Mouse (Mus musculus) fat pad, adult 2 months (tissue): ENCODE results near the gene Camkv.

ENCODE experiments used
- DNase-seq: peaks from one replicate; pipeline ENCODE4 v3.0.0-alpha.2; 2011; ENCODE audit warnings: low read depth, low spot score; ENCODE audit errors: extremely low read depth

Gene Camkv

DNA sequence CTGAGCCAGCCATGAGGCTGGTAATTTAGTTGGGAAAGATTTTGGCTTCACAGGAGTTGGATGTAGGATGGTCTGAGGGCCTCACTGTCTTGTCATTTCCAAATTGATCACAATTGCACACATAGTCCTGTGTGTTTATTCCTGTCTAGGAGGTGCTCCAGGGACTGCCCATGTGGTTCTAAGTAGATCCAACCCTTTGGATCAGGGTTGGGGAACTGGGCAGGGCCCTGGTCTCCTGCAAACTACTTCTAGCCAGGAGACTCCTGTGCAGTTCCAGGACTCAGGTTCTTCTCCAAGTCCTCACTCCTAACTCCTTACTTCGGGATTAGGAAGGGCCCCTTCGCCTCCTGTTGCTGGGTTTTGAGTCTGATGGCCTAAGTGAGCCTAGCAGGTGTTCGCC, at the start of gene Camkv:
Camkv (plus strand) TSS at position 301 of the 400 bp plus-strand sequence.
- DNase-seq = no peak

DNA sequence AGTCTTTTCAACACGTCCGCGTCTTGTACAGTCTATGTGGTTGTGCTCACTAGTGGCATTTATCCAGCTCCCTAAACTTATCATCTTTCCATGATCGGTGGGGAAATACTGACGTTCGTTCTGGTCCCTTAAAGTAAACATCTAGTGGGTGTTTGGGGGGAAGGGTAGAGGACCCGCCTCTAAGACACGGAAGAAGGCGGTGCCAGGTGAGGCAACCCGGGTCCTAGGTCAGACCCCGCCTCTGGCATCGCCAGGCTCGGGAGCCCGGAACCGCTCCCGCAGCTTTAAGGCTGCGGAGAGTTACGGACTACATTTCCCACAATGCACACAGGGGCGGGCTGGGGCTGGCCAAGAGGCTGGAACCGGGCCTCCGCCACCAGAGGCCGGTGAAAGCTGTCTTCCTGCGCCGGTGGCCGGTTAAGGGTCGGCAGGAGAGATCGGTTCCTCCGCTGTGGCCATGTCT, 47.6 kb upstream of the Camkv start, which contains the start of gene Mon1a:
Mon1a (plus strand) TSS at position 348 of the 463 bp plus-strand sequence.
- DNase-seq = no peak

DNA sequence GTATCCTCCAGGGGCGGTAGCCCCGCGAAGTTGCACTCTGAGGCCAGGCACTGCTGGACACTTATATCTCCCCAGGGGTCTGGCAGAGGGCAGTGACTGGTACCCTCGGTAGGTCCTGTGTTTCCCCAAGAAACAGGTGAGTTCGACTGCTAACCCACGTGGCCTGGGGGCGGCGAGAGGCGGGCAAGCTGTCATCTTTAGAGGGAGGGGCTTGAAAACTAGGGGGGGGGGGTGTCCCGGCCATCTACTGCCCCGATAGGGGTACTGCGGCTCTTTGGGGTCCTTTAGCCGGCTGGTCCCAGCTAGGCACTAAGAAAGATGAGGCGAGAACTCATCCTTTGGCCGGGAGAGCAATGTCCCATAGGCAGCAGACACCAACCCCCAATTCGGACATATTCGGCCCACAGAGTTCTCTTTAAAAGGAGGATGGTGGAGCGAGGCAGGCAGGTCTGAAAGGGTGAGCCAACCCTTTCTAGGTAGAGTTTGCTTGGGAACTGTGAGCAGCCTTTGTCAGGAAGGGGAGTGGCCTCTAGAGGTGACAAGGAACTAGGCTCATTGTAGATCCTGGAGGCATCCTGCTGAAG, 47.1 kb upstream of the Camkv start:
- DNase-seq = no peak

DNA sequence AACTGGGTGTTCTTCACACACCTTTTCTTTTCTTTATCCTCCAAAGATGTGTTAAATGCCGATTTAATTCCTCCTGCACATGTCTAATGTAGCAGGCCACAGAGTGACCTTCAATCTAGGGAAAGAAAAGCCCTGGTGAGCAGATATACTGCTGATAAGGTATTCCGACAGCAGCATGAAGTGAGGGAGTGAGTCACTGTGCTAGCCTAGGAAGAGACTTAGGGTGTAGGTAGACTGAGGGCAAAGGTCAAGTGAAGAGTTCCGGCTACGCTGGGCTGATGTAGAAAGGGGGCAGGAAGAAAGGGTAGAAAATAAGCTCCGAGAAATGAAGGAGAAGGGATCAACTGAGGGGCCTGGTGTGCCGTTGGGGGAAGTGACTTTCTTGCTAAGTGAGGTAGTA, 45.2 kb upstream of the Camkv start:
- no peak for DNase-seq

DNA sequence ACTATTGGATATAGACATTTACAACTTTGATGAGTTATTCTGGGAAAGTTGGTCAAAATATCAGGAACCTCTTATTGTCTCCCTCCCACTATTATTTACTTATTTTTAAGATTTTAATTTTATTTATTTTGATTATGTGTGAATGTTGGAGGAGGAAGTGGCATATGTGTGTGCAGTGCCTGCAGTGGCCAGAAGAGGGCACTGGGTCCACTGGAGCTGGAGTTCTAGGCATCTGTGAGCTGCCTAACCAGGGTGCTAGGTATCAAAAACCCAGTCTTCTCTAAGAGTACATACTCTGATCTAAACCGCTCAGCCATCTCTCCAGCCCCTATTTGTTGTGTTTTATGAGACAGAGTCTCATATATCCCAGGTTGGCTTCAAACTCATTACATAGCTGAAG, 44.5 kb upstream of the Camkv start:
- no peak for DNase-seq

DNA sequence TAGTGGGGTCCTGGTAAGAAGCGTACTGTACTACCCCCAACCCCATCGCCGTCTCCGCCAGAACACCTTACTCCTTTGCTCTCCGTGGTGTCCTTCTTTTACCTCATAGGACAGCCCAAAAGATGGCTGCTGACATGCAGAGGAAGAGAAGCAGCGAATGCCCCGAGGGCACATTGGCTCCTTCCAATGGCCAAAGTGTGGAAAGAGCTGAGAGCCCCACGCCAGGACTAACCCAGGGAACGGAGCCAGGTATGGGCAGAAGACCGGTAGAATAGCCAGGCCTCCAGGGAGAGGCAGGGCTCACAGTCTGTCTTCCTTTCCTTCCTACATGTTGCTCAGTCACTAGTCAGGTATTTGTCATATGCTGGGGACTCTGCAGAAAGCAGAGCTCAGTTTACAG, 36.9 kb upstream of the Camkv start:
- peak; percentile 64 for DNase-seq

DNA sequence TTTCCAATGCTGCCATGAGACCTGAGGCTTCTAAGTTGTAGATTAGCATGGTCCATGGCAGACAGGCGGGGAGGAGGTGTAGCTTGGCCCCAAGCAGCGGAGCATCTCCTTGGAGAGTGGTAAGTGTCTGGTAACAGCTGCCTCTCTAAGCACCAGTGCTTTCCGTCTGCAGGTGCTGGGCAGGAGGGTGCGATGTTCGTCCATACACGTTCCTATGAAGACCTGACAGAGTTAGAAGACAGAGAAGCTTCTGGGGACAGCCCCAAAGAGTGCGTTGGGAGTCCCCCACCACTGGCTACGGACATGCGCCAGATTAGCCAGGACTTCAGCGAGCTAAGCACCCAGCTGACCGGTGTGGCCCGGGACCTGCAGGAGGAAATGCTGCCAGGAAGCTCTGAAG, 35.6 kb upstream of the Camkv start:
- no peak for DNase-seq

DNA sequence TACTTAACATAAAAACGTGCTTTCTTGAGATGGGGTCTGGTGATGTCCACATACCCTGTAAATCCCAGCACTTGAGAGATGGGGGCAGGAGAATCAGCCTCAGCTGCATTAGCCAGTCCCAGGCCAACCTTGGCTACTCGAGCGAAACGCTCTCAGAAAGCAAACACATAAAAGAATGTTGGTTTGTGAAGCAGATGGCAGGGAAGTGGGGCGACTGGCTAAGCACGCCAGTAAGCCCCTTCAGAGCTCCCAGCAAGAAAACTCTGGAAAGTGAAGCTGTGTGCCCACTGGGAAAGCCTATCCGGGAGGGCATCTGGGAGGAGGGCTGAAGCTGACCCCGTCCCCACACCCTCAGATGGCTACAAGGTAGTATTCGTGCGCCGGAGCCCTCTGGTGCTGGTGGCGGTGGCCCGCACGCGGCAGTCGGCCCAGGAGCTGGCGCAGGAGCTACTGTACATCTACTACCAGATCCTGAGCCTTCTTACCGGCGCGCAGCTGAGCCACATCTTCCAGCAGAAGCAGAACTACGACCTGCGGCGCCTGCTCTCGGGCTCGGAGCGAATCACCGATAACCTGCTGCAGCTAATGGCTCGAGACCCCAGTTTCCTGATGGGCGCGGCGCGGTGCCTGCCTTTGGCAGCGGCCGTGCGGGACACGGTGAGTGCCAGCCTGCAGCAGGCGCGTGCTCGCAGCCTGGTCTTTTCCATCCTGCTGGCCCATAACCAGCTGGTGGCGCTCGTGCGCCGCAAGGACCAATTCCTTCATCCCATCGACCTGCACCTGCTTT, 34.4 kb upstream of the Camkv start:
- no peak for DNase-seq

DNA sequence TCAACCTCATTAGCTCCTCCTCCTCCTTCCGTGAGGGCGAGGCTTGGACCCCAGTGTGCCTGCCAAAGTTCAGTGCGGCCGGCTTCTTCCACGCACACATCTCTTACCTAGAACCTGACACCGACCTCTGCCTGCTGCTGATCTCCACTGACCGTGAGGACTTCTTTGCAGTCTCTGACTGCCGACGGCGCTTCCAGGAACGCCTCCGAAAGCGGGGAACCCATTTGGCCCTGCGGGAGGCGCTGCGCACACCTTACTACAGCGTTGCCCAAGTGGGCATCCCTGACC, 33.9 kb upstream of the Camkv start:
- DNase-seq = no peak

DNA sequence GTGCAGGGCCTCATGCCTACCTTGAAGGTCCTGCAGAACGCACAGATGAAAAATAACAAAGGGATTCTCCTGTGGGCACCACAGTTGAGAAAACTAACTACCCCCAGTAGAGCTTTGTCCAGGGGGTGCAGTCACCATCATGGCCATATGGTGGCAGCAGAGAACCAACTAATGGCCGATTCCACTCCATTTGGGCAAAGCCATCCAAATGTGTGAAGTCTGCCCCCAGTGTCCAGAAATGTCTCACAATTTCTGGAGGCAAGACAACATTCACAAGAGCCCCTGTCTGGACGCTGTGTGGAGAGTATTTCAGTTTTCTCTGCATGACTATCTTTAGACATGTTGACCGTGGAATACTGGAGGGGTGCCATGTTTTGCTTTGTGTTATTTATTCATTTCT, 30.7 kb upstream of the Camkv start:
- DNase-seq = no peak

DNA sequence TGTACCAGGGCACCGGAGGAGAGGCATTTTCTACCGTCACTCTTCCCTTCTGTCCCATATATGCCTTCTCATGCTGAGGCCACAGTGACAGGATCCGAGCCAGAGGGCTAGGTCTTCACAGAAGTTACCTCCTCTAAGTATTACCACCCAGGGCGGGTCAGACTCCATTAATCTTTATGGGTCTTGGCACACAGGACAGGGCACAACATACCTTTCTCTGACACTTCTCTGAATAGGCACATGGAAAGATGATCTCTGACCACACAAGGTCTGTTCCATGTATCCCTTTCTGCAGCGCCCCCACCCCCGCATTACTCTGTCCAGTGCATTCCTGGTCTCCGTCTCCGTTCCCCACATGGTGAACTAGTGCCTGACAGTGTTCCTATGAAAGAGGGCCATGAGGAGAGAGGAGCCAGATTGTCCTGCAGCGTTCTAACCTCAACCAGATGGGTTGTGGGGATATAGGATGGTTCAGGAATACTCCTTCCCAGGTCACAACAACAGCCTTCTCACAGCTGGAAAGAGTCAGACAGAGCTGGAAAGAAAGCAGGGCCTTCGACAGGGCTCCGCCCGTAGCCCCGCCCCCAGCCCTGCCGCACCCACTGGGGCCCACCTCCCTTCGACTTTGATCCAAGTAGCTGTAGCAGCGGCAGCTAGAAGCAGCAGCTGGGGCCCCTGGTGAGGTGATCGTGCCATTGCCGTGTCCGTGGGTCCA, 29.1 kb upstream of the Camkv start, which contains the start of gene Mst1r:
Mst1r (plus strand) TSS at position 622 of the 715 bp plus-strand sequence.
- no peak for DNase-seq

DNA sequence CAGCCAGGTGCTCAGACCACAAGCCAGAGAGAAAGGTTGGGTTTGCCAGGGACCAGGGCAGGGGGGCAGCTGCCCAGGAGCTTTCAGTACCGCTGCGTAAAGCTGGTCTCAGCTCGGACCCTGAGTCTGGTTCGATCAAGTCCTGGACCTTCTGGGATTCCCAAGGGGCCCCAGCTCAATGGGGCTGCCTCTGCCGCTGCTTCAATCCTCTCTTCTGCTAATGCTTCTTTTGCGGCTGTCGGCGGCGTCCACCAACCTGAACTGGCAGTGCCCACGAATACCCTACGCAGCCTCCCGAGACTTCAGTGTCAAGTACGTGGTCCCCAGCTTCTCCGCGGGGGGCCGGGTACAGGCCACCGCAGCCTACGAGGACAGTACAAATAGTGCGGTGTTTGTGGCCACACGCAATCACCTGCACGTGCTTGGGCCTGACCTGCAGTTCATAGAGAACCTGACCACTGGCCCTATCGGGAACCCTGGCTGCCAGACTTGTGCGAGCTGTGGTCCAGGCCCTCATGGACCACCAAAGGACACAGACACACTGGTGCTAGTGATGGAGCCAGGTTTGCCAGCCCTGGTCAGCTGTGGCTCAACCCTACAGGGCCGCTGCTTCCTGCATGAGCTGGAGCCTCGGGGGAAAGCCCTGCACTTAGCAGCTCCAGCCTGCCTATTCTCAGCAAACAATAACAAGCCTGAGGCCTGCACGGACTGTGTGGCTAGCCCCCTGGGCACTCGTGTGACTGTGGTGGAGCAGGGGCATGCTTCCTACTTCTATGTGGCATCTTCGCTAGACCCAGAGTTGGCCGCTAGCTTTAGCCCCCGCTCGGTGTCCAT, 28.3 kb upstream of the Camkv start:
- no peak for DNase-seq

DNA sequence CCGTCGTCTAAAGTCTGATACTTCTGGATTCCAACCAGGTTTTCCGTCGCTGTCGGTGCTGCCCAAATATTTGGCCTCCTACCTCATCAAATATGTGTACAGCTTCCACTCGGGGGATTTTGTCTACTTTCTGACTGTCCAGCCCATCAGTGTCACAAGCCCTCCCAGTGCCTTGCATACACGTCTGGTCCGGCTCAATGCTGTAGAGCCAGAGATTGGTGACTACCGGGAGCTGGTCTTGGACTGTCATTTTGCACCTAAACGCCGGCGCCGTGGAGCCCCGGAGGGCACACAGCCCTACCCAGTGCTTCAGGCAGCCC, 27.7 kb upstream of the Camkv start:
- no peak for DNase-seq

DNA sequence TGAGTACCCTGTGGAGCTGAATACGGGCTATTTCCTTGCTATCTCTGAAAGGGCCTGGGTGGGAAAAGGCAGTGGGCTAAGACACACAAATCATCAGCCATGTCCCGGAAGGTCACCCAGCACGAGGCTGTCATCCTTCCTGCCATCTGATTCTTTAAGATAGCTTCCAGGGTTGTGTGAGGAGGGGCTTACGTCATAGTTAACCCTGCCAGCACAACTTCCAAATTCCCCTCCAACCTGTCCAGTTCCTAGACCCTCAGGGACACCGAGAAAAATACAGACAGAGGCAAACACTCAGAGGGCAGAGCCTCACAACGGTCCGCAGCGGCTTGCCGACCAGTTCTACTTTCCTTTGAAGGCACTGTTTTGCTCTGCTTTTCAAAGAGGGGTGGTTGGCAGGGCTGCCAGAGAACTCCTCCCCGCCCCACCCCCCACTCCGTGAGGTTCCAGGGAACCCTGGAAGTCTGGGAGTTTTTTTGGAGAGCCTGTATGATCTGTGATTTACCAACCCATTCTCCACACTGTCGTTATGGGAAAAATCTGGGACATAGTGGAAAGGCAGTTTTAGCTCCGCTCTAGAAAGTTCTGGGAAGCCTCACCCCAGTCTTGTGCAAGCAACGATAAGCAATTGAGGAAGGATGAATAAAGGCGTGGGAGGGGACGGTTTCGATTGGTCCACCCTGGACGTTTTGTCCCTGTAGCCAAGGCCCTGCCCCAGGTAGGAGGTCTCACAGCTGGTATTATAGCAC, 26.9 kb upstream of the Camkv start:
- DNase-seq = no peak

DNA sequence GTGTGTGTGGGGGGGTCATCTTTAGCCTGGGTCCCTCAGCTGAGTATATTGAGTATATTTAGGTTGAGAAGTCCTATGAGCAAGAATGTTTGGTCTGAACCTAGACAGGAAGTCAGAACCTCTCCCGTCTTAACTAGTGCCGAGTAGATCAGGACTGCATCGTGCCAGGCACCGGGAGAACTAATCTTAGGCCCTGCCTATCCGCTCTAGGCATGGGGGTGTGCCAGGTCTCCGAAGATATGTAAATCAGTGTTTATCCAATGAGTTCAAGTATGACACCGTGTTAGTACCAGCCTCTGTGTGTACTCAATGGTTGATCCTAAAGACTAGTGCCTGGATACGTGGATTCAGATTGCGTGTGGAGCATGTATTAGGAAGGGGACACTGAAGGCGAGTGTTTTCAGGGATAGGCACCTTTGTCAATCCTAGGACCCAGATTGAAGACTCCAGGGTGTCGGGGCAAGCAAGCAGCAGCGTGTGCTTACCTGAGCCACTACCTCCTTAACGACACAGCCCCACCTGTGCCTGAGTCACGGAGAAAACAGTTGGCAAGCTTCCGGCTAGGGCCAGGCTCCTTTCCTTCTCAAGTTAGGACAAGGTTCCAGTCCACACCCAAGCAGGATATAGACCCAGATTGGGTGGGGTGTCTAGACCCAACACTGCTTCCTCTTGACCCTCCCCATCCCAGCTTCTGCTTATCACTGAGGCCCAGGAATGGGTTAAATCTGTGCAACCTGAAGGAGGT, 25.3 kb upstream of the Camkv start:
- DNase-seq = no peak

DNA sequence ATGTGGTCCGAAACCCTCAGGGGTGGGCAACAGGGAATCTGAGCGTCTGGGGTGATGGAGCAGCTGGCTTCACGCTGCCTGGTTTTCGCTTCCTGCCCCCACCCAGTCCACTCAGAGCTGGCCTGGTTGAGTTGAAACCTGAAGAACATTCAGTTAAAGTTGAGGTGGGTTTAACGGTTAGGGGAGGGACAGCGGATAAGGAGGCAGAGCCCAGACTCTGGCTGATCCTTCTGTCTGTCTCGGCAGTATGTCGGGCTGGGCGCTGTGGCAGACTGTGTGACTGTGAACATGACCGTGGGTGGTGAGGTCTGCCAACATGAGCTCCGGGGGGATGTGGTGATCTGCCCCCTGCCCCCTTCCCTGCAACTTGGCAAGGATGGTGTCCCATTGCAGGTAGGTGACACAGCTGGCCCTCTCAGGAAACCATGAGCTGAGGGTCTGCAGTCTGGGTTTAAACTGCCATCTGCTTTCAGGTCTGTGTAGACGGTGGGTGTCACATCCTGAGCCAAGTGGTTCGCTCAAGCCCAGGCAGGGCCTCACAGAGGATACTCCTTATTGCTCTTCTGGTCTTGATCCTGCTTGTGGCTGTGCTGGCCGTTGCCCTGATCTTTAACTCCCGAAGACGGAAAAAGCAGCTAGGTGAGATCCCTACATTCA, 20.6 kb upstream of the Camkv start:
- DNase-seq = no peak

DNA sequence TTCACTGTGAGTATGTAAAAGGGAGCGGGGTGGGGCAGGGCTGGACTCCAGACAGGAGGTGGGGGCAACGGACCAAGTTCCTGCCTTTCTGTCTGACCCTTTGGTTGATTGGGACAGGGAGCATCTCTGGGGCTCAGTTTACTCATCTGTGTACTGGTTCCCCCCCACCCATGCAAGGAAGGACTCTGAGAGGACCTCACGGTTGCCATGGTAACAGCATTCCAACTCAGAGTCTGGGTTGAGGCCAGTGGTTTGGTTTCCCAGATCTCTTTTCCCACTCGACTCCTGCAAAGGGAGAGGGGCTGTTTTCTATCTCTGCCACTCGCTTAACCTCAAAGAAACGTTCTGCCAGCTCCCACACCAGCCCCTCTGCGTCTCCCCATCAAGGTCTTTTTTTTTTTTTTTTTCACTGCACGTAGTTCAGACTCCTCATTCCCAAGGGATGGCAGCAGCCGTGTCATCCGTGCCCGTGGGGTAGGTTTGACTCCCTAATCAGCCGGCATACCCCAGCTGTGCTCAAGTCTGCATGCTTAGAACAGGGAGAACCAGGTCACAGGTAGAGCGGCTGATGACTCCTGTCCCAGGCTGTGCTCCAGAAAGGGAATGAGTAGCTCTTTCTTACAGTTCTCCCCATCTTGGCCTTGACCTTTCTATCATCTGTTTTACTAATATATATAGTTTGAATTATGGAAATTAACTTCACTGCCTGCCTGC, 17.4 kb upstream of the Camkv start:
- no peak for DNase-seq

DNA sequence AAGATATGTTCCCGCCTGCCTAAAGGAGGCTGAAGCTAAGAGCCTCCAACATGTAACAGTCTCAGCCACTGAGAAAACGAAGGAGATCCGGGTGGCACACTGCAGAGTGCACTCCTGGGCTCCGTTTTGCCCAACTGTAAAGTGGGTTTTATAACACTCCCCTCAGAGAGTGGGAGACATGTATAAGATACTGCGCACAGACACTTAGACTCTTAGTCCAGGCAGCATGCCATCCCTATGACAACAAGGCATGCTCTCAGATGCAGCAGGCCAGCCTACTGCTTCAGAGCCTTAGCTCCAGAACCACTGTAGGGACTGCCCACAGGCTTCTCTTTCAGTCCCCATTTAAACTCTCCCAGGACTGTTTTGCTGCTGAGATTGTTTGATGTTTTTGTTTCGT, 16.6 kb upstream of the Camkv start:
- no peak for DNase-seq

DNA sequence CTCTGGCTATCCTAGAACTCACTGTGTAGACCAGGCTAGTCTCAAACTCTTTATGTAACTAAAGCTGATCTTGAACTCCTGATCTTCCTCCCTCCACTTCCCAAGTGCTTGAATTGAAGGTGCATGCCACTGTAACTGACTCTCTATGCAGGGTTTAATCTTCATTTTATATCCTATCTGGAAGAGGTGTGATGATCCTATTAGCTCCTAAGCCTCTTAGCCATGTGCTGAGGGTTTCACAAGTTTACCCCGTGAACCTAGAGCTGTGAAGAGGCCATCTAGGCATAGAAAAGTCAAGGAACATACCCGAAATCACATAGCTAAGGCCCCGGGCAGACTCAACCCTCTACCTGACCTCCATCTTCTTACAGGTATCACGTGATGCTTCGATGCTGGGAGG, 16.0 kb upstream of the Camkv start:
- no peak for DNase-seq
